Mouse (Mus musculus) right cerebral cortex, postnatal 14 days (tissue): Measurements from ENCODE around the gene Srcin1.

Source experiments
- DNase-seq: peaks from one replicate; pipeline ENCODE4 v3.0.0; 2022

The Srcin1 gene

GRCm38 (mm10) chr11:97461307-97461820 lies 114.6 kb downstream of the Srcin1 start:
- no peak for DNase-seq
